Mouse (Mus musculus) embryonic facial prominence, embryonic 12.5 days (tissue): ENCODE results near the gene Fbrs. TPM values are rescaled to one million over a fixed set of nuclear protein-coding genes. Genes with fewer than 3 reads are reported as not detected.
"Not testable (repeated sequence)": the region's sequence is repeated elsewhere in the genome, so short reads cannot be mapped to it uniquely, and the experiment has no call there.

Experiments
- ATAC-seq: fragments of 200-750 bp; cut with Nextera tagmentation; 2 replicates; pipeline ENCODE4 v1.8.0; 2017; ENCODE audit not compliant: insufficient number of reproducible peaks, insufficient read depth, low FRiP score, low TSS enrichment
- H3K27ac ChIP-seq: fragments of 300-500 bp; sonication (generic); 2 replicates; pipeline ENCODE4 v1.5.1; 2016; ENCODE audit warnings: mild to moderate bottlenecking
- H3K27me3 ChIP-seq: fragments of 300-500 bp; sonication (generic); 2 replicates; pipeline ENCODE4 v1.6.1; 2016; ENCODE audit warnings: mild to moderate bottlenecking, moderate library complexity
- H3K36me3 ChIP-seq: fragments of 300-500 bp; sonication (generic); 2 replicates; pipeline ENCODE4 v1.6.1; 2016; ENCODE audit warnings: mild to moderate bottlenecking
- H3K4me1 ChIP-seq: fragments of 300-500 bp; sonication (generic); 2 replicates; pipeline ENCODE4 v1.6.1; 2016
- H3K4me2 ChIP-seq: fragments of 300-500 bp; sonication (generic); replicated peaks from 2 replicates; pipeline ENCODE4 v1.6.1; 2016; ENCODE audit warnings: mild to moderate bottlenecking, moderate library complexity
- H3K4me3 ChIP-seq: fragments of 300-500 bp; sonication (generic); 2 replicates; pipeline ENCODE4 v1.5.1; 2016; ENCODE audit warnings: mild to moderate bottlenecking
- H3K9ac ChIP-seq: fragments of 300-500 bp; sonication (generic); 2 replicates; pipeline ENCODE4 v1.6.1; 2016; ENCODE audit warnings: mild to moderate bottlenecking, moderate library complexity
- H3K9me3 ChIP-seq: fragments of 300-500 bp; sonication (generic); 2 replicates; pipeline ENCODE4 v1.6.1; 2016; ENCODE audit warnings: mild to moderate bottlenecking, moderate library complexity
- WGBS: fragments of 180-500 bp; shearing (Covaris S2); methylation state at CpG from one replicate; pipeline ENCODE4 v1.1.7; 2016; 5-methylcytosine and 5-hydroxymethylcytosine counted together
- polyA plus RNA-seq: library from polyadenylated mRNA; unstranded; fragments of >200 nt; fragmentation: Nextera tagmentation; extraction: Ambion mirVana; gene quantifications from 2 replicates; pipeline ENCODE4 v1.2.1, GENCODE M21; 2016

The Fbrs gene
- polyA plus RNA-seq, 1 experiment from 2014 or later: 14.8 TPM

DNA sequence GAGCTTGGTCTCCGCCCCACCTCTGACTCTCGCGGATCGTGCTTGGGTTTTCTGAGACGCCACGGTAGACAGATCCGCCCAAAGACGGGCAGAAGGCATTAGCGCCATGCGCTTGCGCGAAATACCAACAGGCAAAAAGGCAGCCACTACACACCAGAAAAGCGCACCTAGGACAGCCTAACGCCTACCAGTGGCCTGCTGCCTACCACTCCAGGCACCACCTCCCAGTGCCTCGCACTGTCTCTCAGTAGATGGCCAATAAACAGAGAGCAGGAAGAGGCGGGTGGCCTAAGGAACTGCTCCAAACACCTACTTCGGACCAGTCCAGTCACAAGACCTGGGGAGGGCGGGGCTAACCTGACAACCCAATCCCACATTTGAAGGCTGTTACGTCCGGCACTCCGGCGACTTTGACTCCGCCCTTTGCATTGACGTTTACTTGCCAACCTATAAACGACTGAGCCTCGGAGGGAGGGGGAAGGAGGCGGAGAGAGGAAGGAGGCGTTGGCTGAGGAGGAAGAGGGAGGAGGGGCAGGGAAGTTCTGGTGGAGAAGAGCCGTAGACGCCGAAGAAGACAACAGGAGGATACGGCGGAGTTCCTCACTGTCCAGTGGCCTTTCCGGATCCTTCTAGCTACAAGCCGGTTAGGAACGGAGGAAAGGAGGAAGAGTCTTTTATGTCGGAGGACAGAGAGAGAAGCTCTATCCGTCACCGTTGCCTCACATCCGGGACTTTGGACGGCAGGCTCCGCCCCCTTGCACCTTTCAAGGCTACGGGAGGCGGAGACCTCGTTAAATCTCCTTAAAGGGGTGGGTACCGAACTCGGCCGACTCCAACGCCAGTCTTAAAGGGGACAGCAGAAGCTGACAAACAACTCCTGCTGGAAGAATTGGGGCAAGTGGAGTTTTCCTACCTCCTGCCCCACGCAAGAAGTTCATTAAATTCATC lies 1.0 kb upstream of the Fbrs start:
- Histone ChIP-seq H3K4me3 (peak overlapping the region; percentile 96), H3K4me1 (peaks cover 19% of the 10 kb centered on the region), H3K9ac (peak overlapping the region; percentile 98), H3K9me3 (no peaks in the 10 kb centered on the region), H3K27ac (peak overlapping the region; percentile 96), H3K36me3 (peaks cover 53% of the 10 kb centered on the region), H3K27me3 (no peaks in the 10 kb centered on the region), H3K4me2 (peak overlapping the region; percentile 98)
- under 1% methylated on average over 50 of the region's 50 CpGs for WGBS
- ATAC-seq: peak; percentile 95

DNA sequence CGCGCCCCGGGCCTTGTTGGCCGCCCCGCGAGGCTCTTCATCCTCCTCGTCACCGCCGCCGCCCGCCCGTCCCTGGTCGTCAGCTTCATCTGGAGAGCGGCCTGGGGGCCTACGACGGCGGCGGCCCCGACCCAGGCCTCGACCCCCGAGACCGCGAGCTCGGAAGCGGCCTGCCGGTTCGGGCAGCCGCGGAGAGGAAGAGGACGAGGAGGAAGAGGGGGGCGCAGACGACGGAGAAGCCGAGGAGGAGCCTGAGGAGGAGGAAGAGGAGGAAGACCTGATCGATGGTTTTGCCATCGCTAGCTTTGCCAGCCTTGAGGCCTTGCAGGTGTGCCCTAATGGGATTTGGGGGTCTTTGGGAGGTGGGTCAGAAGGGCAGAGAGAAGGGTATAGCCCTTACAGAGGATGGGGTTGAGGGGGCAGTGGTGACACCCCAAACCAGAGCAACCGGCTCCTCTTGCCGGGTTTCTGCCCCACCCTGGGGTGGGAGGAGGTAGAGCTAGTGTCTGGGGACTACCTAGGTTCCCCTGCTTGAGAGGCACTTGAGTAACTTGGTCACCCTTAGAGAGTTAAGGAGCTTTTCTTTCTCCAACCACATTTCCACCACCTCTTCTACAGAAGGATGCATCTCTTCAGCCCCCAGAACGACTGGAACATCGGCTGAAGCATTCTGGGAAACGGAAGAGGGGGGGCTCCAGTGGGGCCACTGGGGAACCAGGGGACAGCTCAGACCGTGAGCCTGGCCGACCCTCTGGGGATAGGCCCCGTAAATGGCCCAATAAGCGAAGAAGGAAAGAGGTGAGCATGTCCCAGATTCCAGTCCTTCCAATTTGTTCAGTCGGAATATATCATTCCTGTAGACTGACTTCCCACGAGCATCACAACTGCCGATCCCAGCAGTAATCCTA lies 573 bp downstream of the Fbrs start:
- 3% methylated on average over 47 of the region's 48 CpGs for WGBS
- ATAC-seq: no peak
- Histone ChIP-seq H3K4me1 (peaks cover 19% of the 10 kb centered on the region), H3K9me3 (no peaks in the 10 kb centered on the region), H3K4me2 (peak overlapping the region; percentile 98), H3K27ac (peak overlapping the region; percentile 96), H3K4me3 (peak overlapping the region; percentile 96), H3K27me3 (no peaks in the 10 kb centered on the region), H3K36me3 (peaks cover 58% of the 10 kb centered on the region), H3K9ac (peak overlapping the region; percentile 98)

- Histone ChIP-seq H3K4me3 (peak overlapping the region; percentile 96), H3K27ac (0 out of 2 replicates have a peak overlapping the region, but pooled peaks have one; percentile 41), H3K36me3 (peaks cover 58% of the 10 kb centered on the region), H3K27me3 (no peaks in the 10 kb centered on the region), H3K4me2 (peak overlapping the region; percentile 98), H3K9me3 (no peaks in the 10 kb centered on the region), H3K9ac (peak overlapping the region; percentile 98), H3K4me1 (peaks cover 19% of the 10 kb centered on the region)
- 65% methylated on average over 2 of the region's 2 CpGs for WGBS
- no peak for ATAC-seq
These were observed 1.3 kb downstream of the Fbrs start for GRCm38 (mm10) chr7:127480321-127480720.

GRCm38 (mm10) chr7:127485416-127485815 lies 6.4 kb downstream of the Fbrs start:
- Histone ChIP-seq H3K27ac (no peak overlapping the region), H3K9me3 (no peaks in the 10 kb centered on the region), H3K27me3 (no peaks in the 10 kb centered on the region), H3K9ac (no peak overlapping the region), H3K4me3 (no peak overlapping the region), H3K36me3 (peaks cover 90% of the 10 kb centered on the region), H3K4me2 (no peak overlapping the region), H3K4me1 (peaks cover 6% of the 10 kb centered on the region)
- no peak for ATAC-seq
- 86% methylated on average over 5 of the region's 5 CpGs for WGBS

DNA sequence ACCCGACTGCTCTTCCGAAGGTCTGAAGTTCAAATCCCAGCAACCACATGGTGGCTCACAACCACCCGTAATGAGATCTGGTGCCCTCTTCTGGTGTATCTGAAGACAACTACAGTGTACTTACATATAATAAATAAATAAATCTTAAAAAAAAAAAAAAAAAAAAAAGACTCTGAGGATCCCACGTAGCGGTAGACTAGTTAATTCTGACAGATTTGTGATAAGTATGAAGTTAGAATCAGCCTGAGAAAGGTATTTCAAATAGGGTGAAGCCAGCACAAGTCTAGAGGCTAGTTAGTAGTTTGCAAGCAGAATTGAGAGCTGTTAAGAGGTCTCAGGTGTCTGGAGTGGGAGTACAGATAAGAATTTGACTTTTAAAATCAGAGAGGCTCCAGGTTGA lies 9.4 kb downstream of the Fbrs start:
- H3K36me3 ChIP-seq: peaks cover 92% of the 10 kb centered on the region
- H3K9me3 ChIP-seq, H3K4me3 ChIP-seq, H3K4me1 ChIP-seq, ATAC-seq, H3K27ac ChIP-seq, H3K9ac ChIP-seq, H3K27me3 ChIP-seq, H3K4me2 ChIP-seq: not testable (repeated sequence)
- WGBS: 86% methylated on average over 4 of the region's 5 CpGs

GRCm38 (mm10) chr7:127489982-127490381 lies 11.0 kb downstream of the Fbrs start:
- no peak for ATAC-seq
- H3K4me3 ChIP-seq: no peak overlapping the region
- no peaks in the 10 kb centered on the region for H3K27me3 ChIP-seq
- no peak overlapping the region; the same call in 1 of the 2 replicates for H3K9ac ChIP-seq
- H3K9me3 ChIP-seq: no peaks in the 10 kb centered on the region
- no peaks in the 10 kb centered on the region for H3K4me1 ChIP-seq
- H3K27ac ChIP-seq: no peak overlapping the region
- H3K4me2 ChIP-seq: no peak overlapping the region
- peaks cover 77% of the 10 kb centered on the region for H3K36me3 ChIP-seq
- WGBS: 94% methylated on average over 7 of the region's 7 CpGs

DNA sequence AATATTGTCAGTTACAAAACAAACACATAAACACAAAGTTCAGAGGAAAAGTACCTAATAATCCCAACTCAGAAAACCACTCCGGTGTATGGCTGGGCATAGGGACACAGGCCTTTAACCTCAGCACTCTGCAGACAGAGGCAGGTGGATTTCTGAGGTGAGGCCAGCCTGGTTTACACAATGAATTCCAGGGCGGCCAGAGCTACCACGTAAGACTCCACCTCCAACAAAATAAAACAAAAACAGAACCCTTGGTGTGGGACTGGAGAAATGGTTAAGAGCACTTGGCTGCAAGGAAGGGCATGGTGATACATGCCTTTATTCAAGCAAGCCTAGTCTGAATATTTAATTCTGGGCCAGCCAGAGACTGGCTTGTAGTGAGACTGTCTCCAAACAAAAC lies 12.8 kb downstream of the Fbrs start:
- Histone ChIP-seq H3K4me3 (no peak overlapping the region), H3K4me2 (no peak overlapping the region), H3K36me3 (peaks cover 58% of the 10 kb centered on the region), H3K9me3 (no peaks in the 10 kb centered on the region), H3K27ac (no peak overlapping the region), H3K4me1 (no peaks in the 10 kb centered on the region), H3K9ac (no peak overlapping the region), H3K27me3 (no peaks in the 10 kb centered on the region)
- ATAC-seq: no peak
- 87% methylated on average over 3 of the region's 3 CpGs for WGBS

- H3K4me1 ChIP-seq: no peaks in the 10 kb centered on the region
- no peak overlapping the region for H3K9ac ChIP-seq
- H3K36me3 ChIP-seq: peaks cover 33% of the 10 kb centered on the region
- no peak overlapping the region for H3K4me3 ChIP-seq
- ATAC-seq: no peak
- H3K4me2 ChIP-seq: no peak overlapping the region
- no peaks in the 10 kb centered on the region for H3K9me3 ChIP-seq
- H3K27me3 ChIP-seq: no peaks in the 10 kb centered on the region
- H3K27ac ChIP-seq: no peak overlapping the region
These were observed 15.6 kb downstream of the Fbrs start for GRCm38 (mm10) chr7:127494648-127495047.

DNA sequence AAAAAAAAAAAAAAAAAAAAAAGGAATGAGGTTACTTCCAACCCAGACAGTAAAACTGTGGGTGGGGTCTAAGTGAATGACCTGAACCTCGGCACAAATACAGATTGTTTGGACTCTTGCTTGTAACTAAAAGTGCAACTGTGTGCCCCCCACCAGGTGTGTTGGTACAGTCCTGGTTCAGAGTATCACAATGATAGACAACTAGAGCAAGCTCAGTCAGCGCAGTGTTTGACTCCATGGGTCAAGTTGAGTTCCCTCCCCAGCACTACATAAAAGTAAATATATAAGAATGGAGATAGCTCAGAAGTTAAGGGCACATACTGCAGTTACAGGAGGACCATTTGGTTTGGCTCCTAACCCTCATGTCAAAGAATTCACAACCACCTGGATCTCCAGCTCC lies 18.4 kb downstream of the Fbrs start:
- no peak overlapping the region for H3K4me2 ChIP-seq
- 87% methylated on average over 2 of the region's 2 CpGs for WGBS

GRCm38 (mm10) chr7:127498407-127498806 lies 19.4 kb downstream of the Fbrs start:
- Histone ChIP-seq H3K9ac (no peak overlapping the region), H3K4me1 (no peaks in the 10 kb centered on the region), H3K4me3 (no peak overlapping the region), H3K36me3 (no peaks in the 10 kb centered on the region), H3K27me3 (no peaks in the 10 kb centered on the region), H3K4me2 (no peak overlapping the region), H3K27ac (no peak overlapping the region), H3K9me3 (no peaks in the 10 kb centered on the region)
- WGBS: 50% methylated on average over 3 of the region's 3 CpGs
- no peak for ATAC-seq

More for the DNA sequence above, 18.4 kb downstream of the Fbrs start:
- H3K9ac ChIP-seq: no peak overlapping the region
- H3K27me3 ChIP-seq: no peaks in the 10 kb centered on the region
- no peaks in the 10 kb centered on the region for H3K9me3 ChIP-seq
- H3K27ac ChIP-seq: no peak overlapping the region
- no peaks in the 10 kb centered on the region for H3K4me1 ChIP-seq
- H3K36me3 ChIP-seq: peaks cover 5% of the 10 kb centered on the region
- no peak for ATAC-seq
- no peak overlapping the region for H3K4me3 ChIP-seq

- H3K9me3 ChIP-seq: no peaks in the 10 kb centered on the region
- no peak overlapping the region for H3K4me3 ChIP-seq
- H3K4me1 ChIP-seq: peaks cover 8% of the 10 kb centered on the region
- no peak overlapping the region for H3K9ac ChIP-seq
- no peaks in the 10 kb centered on the region for H3K36me3 ChIP-seq
- no peak overlapping the region for H3K27ac ChIP-seq
- ATAC-seq: no peak
- no peaks in the 10 kb centered on the region for H3K27me3 ChIP-seq
- 94% methylated on average over 3 of the region's 3 CpGs for WGBS
- no peak overlapping the region for H3K4me2 ChIP-seq
These were observed 29.3 kb downstream of the Fbrs start for GRCm38 (mm10) chr7:127508291-127508690.
